Mouse (Mus musculus): ENCODE measurements at regions not wholly inside any gene's neighbourhood (a gene's known extent, or its start where the extent isn't known, plus 50 kb on each side); places are given as distances from the start of the nearest gene placed in this dataset.

GRCm38 (mm10) chr13:101508331-101508730, 259.7 kb downstream of the Pik3r1 start:
- no peak for DNase-seq (ENCODE audit: extremely low read depth)
- Histone ChIP-seq H3K4me3 (replicated peaks in 1 of 3; ENCODE audit: low read depth in 2 of 3, low read length in 2 of 3, poor library complexity in 1 of 3) (no peak overlapping the region), H3K4me1 (ENCODE audit: control insufficient read depth in 1 of 2, insufficient read depth in 2 of 2) (peaks cover 0 to 12% of the 10 kb centered on the region in 2 experiments; a peak in 2 of 4 replicates), H3K79me2 (replicated peaks; ENCODE audit: control insufficient read depth, extremely low read depth, insufficient read depth, poor library complexity, severe bottlenecking) (no peaks in the 10 kb centered on the region), H3K27ac (ENCODE audit: insufficient read depth, low read depth) (no peak overlapping the region), H3K4me2 (ENCODE audit: insufficient read depth, low read depth, poor library complexity, severe bottlenecking) (no peak overlapping the region), H3K9me3 (replicated peaks; ENCODE audit: low read length) (peaks cover 3% of the 10 kb centered on the region), H3K36me3 (replicated peaks in 1 of 2; ENCODE audit: control insufficient read depth in 1 of 2, insufficient read depth in 1 of 2, low read length in 1 of 2) (no peaks in the 10 kb centered on the region), H3K9ac (ENCODE audit: insufficient read depth, low read depth) (no peak overlapping the region), H3K27me3 (replicated peaks) (no peaks in the 10 kb centered on the region)
- in situ Hi-C loops (cut with MboI; ENCODE audit: low pct_ligation_motif_present, low pct_unique_long_range_greater_than_20kb, low sequenced_read_pairs) (loop anchor here (25.0 kb wide), 1 partner anchor 1154 kb away; no protein-coding TSS in a partner anchor), dilution Hi-C loops (cut with MboI; ENCODE audit: extremely low pct_ligation_motif_present, extremely low pct_unique_long_range_greater_than_20kb, low sequenced_read_pairs) (no loop called here)
- TF ChIP-seq SMC3 (IDR thresholded peaks at IDR 0.05; ENCODE audit: low read depth, low read length) (no peak), CHD1 (IDR thresholded peaks at IDR 0.05; ENCODE audit: low read depth, low read length) (no peak), ZNF384 (IDR thresholded peaks at IDR 0.05; ENCODE audit: low read depth, low read length) (no peak), ZKSCAN1 (IDR thresholded peaks at IDR 0.05; ENCODE audit: borderline replicate concordance, low read depth, low read length) (no peak), CTCF (conservative IDR thresholded peaks at IDR 0.05 in 1 of 2, IDR thresholded peaks at IDR 0.05 in 1 of 2; ENCODE audit: low read depth in 2 of 2, low read length in 2 of 2) (no peak), IRF4 (IDR thresholded peaks at IDR 0.05; ENCODE audit: low read depth, low read length) (no peak), MYC (IDR thresholded peaks at IDR 0.05; ENCODE audit: low read depth, low read length) (no peak), MXI1 (IDR thresholded peaks at IDR 0.05; ENCODE audit: low read depth, low read length) (no peak), RAD21 (IDR thresholded peaks at IDR 0.05; ENCODE audit: low read depth, low read length) (no peak), MAX (IDR thresholded peaks at IDR 0.05; ENCODE audit: low read length) (no peak), TCF12 (IDR thresholded peaks at IDR 0.05; ENCODE audit: low read depth, low read length) (no peak), MAZ (IDR thresholded peaks at IDR 0.05; ENCODE audit: low read depth, low read length) (no peak), ETS1 (conservative IDR thresholded peaks at IDR 0.05; ENCODE audit: low read depth, low read length) (no peak), BHLHE40 (IDR thresholded peaks at IDR 0.05; ENCODE audit: low read depth, low read length) (no peak), USF2 (conservative IDR thresholded peaks at IDR 0.05; ENCODE audit: low read depth, low read length) (no peak), CHD2 (IDR thresholded peaks at IDR 0.05; ENCODE audit: low read length) (no peak), USF1 (IDR thresholded peaks at IDR 0.05; ENCODE audit: low read depth, low read length) (no peak), EP300 (IDR thresholded peaks at IDR 0.05; ENCODE audit: low read length) (no peak), HCFC1 (IDR thresholded peaks at IDR 0.05; ENCODE audit: low read depth, low read length) (no peak)

DNA sequence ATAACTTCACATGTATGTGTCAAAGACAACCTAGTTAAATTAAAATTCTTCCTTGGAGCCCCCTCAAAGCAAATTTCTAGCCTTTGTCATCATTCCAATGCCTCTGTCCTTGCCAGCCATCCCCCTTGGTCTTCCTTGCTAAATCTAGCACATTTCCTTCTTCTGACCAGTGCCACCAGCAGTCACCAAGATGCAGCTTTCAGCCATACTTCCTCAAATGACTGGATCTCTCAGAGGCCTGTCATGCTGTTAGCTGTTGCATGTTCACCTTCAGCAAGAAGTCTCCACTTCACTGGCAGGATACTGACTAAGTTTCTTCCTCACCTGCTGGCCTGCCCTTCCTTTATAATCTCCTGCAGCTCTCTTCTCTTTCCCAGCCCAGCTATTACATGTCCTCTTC, 261.3 kb downstream of the Pik3r1 start:
- dilution Hi-C loops (cut with MboI; ENCODE audit: extremely low pct_ligation_motif_present, extremely low pct_unique_long_range_greater_than_20kb, low sequenced_read_pairs) = no loop called here
- no peaks in the 10 kb centered on the region for H3K36me3 ChIP-seq (replicated peaks in 1 of 2; ENCODE audit: control insufficient read depth in 1 of 2, insufficient read depth in 1 of 2, low read length in 1 of 2)
- no peak overlapping the region for H3K27ac ChIP-seq (ENCODE audit: insufficient read depth, low read depth)
- in situ Hi-C loops (cut with MboI; ENCODE audit: low pct_ligation_motif_present, low pct_unique_long_range_greater_than_20kb, low sequenced_read_pairs) = loop anchor here (25.0 kb wide), 1 partner anchor 1156 kb away; no protein-coding TSS in a partner anchor
- no peak overlapping the region for H3K9ac ChIP-seq (ENCODE audit: insufficient read depth, low read depth)
- TF ChIP-seq RAD21 (IDR thresholded peaks at IDR 0.05; ENCODE audit: low read depth, low read length) = no peak
- no peak for TF ChIP-seq POLR2A (IDR thresholded peaks at IDR 0.05; ENCODE audit: low read depth, low read length)
- TF ChIP-seq HCFC1 (IDR thresholded peaks at IDR 0.05; ENCODE audit: low read depth, low read length) = no peak
- TF ChIP-seq USF2 (conservative IDR thresholded peaks at IDR 0.05; ENCODE audit: low read depth, low read length) = no peak
- H3K4me2 ChIP-seq (ENCODE audit: insufficient read depth, low read depth, poor library complexity, severe bottlenecking) = no peak overlapping the region
- H3K4me1 ChIP-seq (ENCODE audit: control insufficient read depth in 1 of 2, insufficient read depth in 2 of 2) = peaks cover 0 to 12% of the 10 kb centered on the region in 2 experiments; a peak in 2 of 4 replicates
- H3K9me3 ChIP-seq (replicated peaks; ENCODE audit: low read length) = peaks cover 3% of the 10 kb centered on the region
- H3K27me3 ChIP-seq (replicated peaks) = no peaks in the 10 kb centered on the region
- H3K79me2 ChIP-seq (replicated peaks; ENCODE audit: control insufficient read depth, extremely low read depth, insufficient read depth, poor library complexity, severe bottlenecking) = no peaks in the 10 kb centered on the region
- no peak overlapping the region for H3K4me3 ChIP-seq (replicated peaks in 1 of 3; ENCODE audit: low read depth in 2 of 3, low read length in 2 of 3, poor library complexity in 1 of 3)
- no peak for DNase-seq (ENCODE audit: extremely low read depth)

All from CH12.LX (cell line).